Mouse (Mus musculus) limb, embryonic 15.5 days (tissue): Measurements from ENCODE around the gene Btbd9. TPM values are rescaled to one million over a fixed set of nuclear protein-coding genes. Genes with fewer than 3 reads are reported as not detected.

Experiments
- ATAC-seq: fragments of 200-750 bp; cut with Nextera tagmentation; 2 replicates; pipeline ENCODE4 v1.8.0; 2017; ENCODE audit warnings: low read depth, moderate TSS enrichment; ENCODE audit not compliant: insufficient number of reproducible peaks, low FRiP score, low TSS enrichment
- H3K27ac ChIP-seq: fragments of 300-500 bp; sonication (generic); 2 replicates; pipeline ENCODE4 v1.5.1; 2015; ENCODE audit warnings: moderate library complexity, mild to moderate bottlenecking, inconsistent platforms
- H3K27me3 ChIP-seq: fragments of 300-500 bp; sonication (generic); 2 replicates; pipeline ENCODE4 v1.6.1; 2015; ENCODE audit warnings: inconsistent platforms
- H3K36me3 ChIP-seq: fragments of 300-500 bp; sonication (generic); 2 replicates; pipeline ENCODE4 v1.6.1; 2015; ENCODE audit warnings: inconsistent platforms
- H3K4me1 ChIP-seq: fragments of 300-500 bp; sonication (generic); 2 replicates; pipeline ENCODE4 v1.6.1; 2015; ENCODE audit warnings: inconsistent platforms
- H3K4me2 ChIP-seq: fragments of 300-500 bp; sonication (generic); 2 replicates; pipeline ENCODE4 v1.6.1; 2015; ENCODE audit warnings: mild to moderate bottlenecking, inconsistent platforms
- H3K4me3 ChIP-seq: fragments of 300-500 bp; sonication (generic); 2 replicates; pipeline ENCODE4 v1.5.1; 2015; ENCODE audit warnings: mild to moderate bottlenecking, inconsistent platforms
- H3K9ac ChIP-seq: fragments of 300-500 bp; sonication (generic); 2 replicates; pipeline ENCODE4 v1.6.1; 2015; ENCODE audit warnings: inconsistent platforms
- H3K9me3 ChIP-seq: fragments of 300-500 bp; sonication (generic); 2 replicates; pipeline ENCODE4 v1.6.1; 2016; ENCODE audit warnings: inconsistent platforms
- WGBS: fragments of 180-500 bp; shearing (Covaris S2); methylation state at CpG from one replicate; pipeline ENCODE4 v1.1.7; 2015; 5-methylcytosine and 5-hydroxymethylcytosine counted together
- polyA plus RNA-seq: library from polyadenylated mRNA; unstranded; fragments of >200 nt; fragmentation: Nextera tagmentation; extraction: Ambion mirVana; gene quantifications from 2 replicates; pipeline ENCODE4 v1.2.1, GENCODE M21; 2015

The Btbd9 gene
- polyA plus RNA-seq, 1 experiment from 2014 or later: 54.5 TPM

DNA sequence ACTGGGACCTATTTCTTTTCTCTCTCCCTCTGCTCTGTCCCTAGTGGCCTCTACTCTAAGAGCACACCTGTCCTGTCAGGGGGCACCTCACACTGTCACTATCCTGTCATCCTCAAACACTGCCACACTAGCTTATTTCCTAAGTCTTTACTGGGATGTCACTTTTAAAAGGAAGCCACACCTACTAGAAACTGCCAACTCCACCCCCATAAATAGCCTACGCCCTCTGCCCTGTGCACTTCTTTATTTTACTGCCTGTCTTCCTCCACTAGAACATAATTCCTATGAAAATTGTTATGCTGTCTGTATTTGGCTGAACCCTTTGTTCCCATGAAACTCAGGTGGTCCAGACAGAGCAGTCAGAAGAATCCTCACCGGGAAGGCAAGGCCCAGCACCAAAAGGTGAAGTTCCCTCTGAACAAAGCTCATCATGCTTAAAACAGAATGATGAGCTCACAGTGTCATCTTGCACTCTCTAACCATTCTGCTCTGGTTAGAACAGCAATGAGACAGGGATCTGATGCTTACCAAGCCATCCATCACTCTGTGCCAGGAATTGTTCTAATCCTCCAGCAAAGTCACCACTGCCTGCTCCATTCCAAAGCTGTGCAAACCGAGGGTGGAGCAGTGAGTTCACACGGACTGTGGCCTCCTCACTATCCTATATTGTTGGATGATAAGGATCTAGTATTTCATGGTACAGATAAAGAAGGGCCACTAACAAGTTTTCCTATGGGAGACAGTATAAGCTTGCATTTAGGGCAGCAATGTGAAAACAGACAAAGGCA, 91.0 kb downstream of the Btbd9 start:
- WGBS: 79% methylated on average over 4 of the region's 4 CpGs
- Histone ChIP-seq H3K27ac (no peak overlapping the region), H3K4me2 (no peak overlapping the region), H3K4me1 (no peaks in the 10 kb centered on the region), H3K36me3 (no peaks in the 10 kb centered on the region), H3K27me3 (no peaks in the 10 kb centered on the region), H3K4me3 (no peak overlapping the region), H3K9me3 (no peaks in the 10 kb centered on the region), H3K9ac (no peak overlapping the region)
- ATAC-seq: no peak

DNA sequence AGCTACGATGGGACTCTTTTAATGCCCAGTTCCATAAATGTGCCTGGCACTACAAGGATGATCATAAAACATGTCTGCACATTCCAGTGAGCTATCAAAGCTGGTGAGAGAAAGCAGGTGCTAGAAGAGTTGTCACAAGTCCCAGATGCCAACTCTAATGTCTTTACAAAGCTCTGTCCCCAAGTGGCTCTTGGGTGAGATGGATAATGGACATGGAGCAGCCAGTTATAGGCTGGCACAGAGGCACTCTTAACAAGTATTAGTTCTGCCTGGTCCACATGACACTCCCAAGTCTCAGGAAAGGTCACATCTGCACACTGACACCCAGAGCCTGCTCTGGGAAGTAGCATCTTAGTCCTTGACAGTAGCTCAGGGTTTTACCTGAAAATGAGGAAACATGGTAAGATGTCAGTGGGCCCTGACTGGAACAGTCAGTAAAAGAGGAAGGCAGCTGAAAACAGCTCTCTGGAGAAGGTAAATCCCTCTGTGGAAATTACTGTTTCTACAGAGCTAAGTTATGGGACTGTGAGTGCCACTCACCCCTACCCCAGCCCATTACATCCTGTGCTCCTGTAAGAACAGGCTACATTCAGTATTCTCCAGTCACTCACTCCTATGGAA, 91.7 kb downstream of the Btbd9 start:
- 60% methylated on average over 1 of the region's 1 CpGs for WGBS
- no peak overlapping the region for H3K27ac ChIP-seq
- H3K36me3 ChIP-seq: no peaks in the 10 kb centered on the region
- no peak overlapping the region for H3K9ac ChIP-seq
- no peak overlapping the region for H3K4me2 ChIP-seq
- no peaks in the 10 kb centered on the region for H3K9me3 ChIP-seq
- no peak for ATAC-seq
- no peak overlapping the region for H3K4me3 ChIP-seq
- H3K27me3 ChIP-seq: no peaks in the 10 kb centered on the region
- no peaks in the 10 kb centered on the region for H3K4me1 ChIP-seq

DNA sequence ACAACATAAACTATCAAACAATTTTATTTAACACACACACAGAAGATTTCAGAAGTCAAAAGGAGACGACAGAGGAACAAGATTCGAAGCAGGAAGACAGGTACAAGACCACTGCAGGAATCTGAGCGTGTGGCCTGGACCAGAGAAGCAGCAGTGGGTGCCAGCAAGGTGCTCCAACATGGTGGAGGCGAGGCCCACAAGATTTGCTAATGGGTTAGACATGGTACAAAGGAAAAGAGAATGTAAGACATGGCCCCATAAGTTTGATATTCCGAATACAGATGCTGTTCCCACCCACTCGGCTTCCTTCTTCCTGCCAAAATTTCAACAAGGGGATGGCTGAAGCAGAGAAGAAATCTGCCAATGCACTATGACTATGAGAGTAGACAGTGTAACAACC, 94.5 kb downstream of the Btbd9 start:
- H3K4me3 ChIP-seq: no peak overlapping the region
- H3K9me3 ChIP-seq: no peaks in the 10 kb centered on the region
- 92% methylated on average over 6 of the region's 6 CpGs for WGBS
- H3K4me1 ChIP-seq: no peaks in the 10 kb centered on the region
- no peaks in the 10 kb centered on the region for H3K36me3 ChIP-seq
- no peaks in the 10 kb centered on the region for H3K27me3 ChIP-seq
- H3K27ac ChIP-seq: no peak overlapping the region
- no peak overlapping the region for H3K4me2 ChIP-seq
- H3K9ac ChIP-seq: no peak overlapping the region
- no peak for ATAC-seq

DNA sequence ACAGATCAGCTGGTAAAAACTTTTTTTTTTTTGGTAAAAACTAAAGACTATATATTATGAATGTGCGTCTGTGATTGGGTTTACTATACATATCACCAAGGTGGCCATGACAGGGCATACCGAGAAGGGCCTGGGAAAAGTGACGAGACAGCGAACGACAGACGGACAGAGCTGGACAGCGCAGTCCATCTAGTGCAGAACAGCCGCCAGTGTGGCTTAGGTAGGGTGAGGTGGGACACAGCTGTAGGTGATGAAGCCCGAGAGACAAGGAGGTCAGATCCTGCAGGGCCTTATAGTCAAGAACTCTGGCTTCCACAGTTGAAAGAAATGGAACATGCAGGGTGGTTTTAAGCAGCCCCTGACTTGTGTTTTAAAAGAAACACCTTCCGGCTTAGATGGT, 94.9 kb downstream of the Btbd9 start:
- H3K36me3 ChIP-seq: no peaks in the 10 kb centered on the region
- WGBS: 91% methylated on average over 10 of the region's 10 CpGs
- H3K9ac ChIP-seq: no peak overlapping the region
- no peak overlapping the region for H3K4me2 ChIP-seq
- no peak overlapping the region for H3K4me3 ChIP-seq
- no peak for ATAC-seq
- no peak overlapping the region for H3K27ac ChIP-seq
- no peaks in the 10 kb centered on the region for H3K27me3 ChIP-seq
- no peaks in the 10 kb centered on the region for H3K4me1 ChIP-seq
- H3K9me3 ChIP-seq: no peaks in the 10 kb centered on the region

DNA sequence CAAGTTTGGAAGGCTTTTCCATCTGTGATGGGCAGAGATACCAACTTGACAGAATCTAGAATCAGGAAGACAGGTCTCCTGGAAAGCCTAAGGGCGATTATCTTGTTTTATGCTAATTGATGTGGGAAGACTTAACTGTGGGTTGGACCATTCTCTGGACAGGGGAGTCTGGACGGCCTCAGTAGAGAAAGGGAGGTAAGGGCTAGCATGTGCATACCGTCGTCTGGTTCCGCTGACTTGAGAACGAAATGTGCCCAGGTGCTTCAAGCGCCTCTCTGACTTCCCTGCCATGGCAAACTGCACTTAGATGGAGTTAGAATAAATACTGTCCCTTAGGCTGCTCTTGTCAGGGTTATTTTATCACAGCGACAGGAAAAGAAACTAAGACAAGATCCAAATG, 95.9 kb downstream of the Btbd9 start:
- no peak overlapping the region for H3K4me2 ChIP-seq
- no peak overlapping the region for H3K9ac ChIP-seq
- H3K27ac ChIP-seq: no peak overlapping the region
- ATAC-seq: no peak
- no peaks in the 10 kb centered on the region for H3K9me3 ChIP-seq
- no peaks in the 10 kb centered on the region for H3K27me3 ChIP-seq
- 91% methylated on average over 8 of the region's 8 CpGs for WGBS
- no peaks in the 10 kb centered on the region for H3K4me1 ChIP-seq
- H3K4me3 ChIP-seq: no peak overlapping the region
- no peaks in the 10 kb centered on the region for H3K36me3 ChIP-seq

DNA sequence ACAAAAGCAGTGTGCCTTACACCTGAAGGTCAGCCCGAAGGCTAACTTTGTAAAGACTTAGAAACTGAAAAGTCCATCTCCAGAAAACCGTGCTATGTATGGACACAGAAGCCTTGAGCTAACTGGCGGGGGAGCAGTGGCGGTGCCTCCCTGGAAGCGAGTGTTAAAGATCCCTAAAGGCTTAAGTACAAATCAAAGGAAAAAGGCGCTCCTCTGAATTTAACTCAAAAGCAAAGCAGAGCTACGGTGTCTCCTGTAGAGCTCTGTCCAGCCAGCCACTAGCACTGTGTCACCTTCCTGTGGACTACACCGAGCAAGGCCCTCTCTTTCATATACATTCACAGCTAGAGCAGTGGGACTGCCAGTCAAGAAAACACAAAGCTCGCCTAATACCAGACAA, 98.1 kb downstream of the Btbd9 start:
- H3K36me3 ChIP-seq: no peaks in the 10 kb centered on the region
- H3K27me3 ChIP-seq: no peaks in the 10 kb centered on the region
- no peak for ATAC-seq
- H3K9ac ChIP-seq: no peak overlapping the region
- H3K27ac ChIP-seq: no peak overlapping the region
- no peak overlapping the region for H3K4me2 ChIP-seq
- H3K4me3 ChIP-seq: no peak overlapping the region
- H3K4me1 ChIP-seq: no peaks in the 10 kb centered on the region
- no peaks in the 10 kb centered on the region for H3K9me3 ChIP-seq
- WGBS: 72% methylated on average over 9 of the region's 9 CpGs

DNA sequence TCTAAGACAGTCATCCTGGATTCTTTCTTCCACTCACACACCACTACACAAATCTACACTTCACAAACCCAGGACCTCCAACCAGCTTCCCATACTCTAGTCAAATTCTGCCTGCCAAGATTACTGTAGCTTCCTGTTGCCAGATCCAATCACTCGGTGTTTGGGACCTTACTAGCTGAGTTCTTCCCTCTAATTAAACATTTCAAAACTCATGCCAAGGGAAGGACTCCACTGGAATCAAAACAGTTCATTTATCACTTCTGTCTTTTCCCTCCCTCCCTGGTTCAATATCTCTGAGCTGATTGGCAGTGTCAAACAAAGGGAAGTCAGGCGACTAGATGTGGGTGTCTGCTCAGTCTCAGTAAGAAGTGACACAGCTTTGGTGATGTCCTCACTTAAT, 101.7 kb downstream of the Btbd9 start:
- Histone ChIP-seq H3K9ac (no peak overlapping the region), H3K36me3 (no peaks in the 10 kb centered on the region), H3K4me1 (peaks cover 7% of the 10 kb centered on the region), H3K27ac (no peak overlapping the region), H3K4me3 (no peak overlapping the region), H3K27me3 (no peaks in the 10 kb centered on the region), H3K4me2 (no peak overlapping the region), H3K9me3 (no peaks in the 10 kb centered on the region)
- WGBS: 60% methylated on average over 2 of the region's 2 CpGs
- ATAC-seq: no peak

DNA sequence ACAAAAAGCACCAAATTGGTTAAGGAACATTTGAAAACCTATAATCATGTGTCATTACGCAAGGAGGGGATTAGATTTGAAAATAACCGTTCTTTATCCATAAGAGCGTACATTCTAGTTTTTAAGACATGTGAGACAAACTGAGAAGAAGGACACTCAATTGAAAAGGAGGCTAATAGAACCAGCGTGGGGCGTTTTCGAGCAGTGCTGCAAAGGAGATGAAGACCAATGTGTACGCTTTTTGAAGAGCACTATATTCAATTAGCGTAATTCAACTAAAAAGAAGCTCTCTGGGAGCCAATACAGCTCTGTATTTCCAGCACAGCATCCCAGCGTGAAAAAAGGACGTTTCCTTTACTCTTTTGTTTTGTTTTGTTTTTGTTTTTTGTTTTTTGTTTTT, 103.5 kb downstream of the Btbd9 start:
- H3K4me2 ChIP-seq: no peak overlapping the region
- no peaks in the 10 kb centered on the region for H3K36me3 ChIP-seq
- no peaks in the 10 kb centered on the region for H3K27me3 ChIP-seq
- 94% methylated on average over 10 of the region's 10 CpGs for WGBS
- H3K9me3 ChIP-seq: no peaks in the 10 kb centered on the region
- no peak overlapping the region for H3K9ac ChIP-seq
- H3K4me1 ChIP-seq: peaks cover 18% of the 10 kb centered on the region
- H3K4me3 ChIP-seq: no peak overlapping the region
- no peak for ATAC-seq
- no peak overlapping the region for H3K27ac ChIP-seq

DNA sequence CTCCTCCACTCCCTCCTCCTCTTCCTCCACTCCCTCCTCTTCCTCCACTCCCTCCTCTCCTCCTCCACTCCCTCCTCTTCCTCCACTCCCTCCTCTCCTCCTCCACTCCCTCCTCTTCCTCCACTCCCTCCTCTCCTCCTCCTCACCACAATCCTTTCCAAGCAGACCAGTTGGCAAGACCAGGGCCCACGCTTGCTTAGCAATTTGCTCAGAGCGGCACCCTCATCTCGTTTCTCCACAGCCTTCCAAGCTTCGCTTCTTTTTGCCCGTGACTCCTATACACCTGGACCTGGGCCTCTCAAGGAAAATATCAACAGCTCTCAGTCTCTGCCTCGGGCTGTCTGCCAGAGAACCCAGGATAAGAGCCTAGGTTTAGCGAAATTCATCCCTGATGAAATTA, 104.8 kb downstream of the Btbd9 start:
- Histone ChIP-seq H3K4me3 (no peak overlapping the region), H3K36me3 (no peaks in the 10 kb centered on the region), H3K27ac (no peak overlapping the region), H3K9me3 (no peaks in the 10 kb centered on the region), H3K4me1 (peaks cover 20% of the 10 kb centered on the region), H3K9ac (no peak overlapping the region), H3K27me3 (no peaks in the 10 kb centered on the region), H3K4me2 (no peak overlapping the region)
- no peak for ATAC-seq
- 45% methylated on average over 7 of the region's 7 CpGs for WGBS

DNA sequence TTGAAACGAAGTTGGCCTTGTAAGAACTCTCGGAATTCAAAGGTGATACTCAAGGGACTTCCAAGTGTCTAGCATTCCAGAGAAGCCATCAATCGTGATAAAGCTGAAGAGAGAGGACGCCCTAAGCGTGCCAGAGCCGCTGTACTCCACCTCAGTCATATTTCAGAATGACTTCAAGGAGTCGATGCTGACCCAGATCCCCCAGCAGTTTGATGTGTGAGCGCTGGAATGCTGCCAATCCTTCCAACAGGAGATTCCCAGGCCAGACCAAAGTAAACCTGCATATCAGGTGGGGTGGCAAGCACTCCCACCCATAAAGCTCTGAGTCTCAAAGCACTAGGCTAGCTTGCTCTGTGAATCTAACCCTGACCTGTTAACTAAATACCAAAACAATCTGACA, 105.5 kb downstream of the Btbd9 start:
- ATAC-seq: no peak
- Histone ChIP-seq H3K4me3 (no peak overlapping the region), H3K27ac (no peak overlapping the region), H3K27me3 (no peaks in the 10 kb centered on the region), H3K9me3 (no peaks in the 10 kb centered on the region), H3K4me1 (peaks cover 20% of the 10 kb centered on the region), H3K4me2 (no peak overlapping the region), H3K9ac (no peak overlapping the region), H3K36me3 (no peaks in the 10 kb centered on the region)
- WGBS: 32% methylated on average over 8 of the region's 8 CpGs

DNA sequence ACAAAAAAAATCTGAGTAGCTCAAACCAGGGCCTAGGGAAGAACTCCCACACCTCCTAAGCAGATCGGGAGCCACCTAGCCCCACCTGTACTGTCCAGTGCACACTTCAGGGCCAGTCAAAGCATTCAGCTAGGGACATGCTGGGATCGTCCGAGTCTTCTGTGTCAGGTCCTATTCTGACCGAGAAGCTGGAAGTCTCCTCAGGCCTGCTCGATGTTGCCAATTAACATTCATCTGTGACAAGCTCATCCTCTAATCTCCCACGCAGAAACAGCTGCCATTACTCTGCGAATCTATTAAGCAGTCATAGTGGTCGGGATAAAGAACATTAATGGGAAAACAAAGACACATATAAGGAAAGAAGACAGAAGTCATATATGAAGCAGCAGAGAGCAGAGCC, 106.0 kb downstream of the Btbd9 start:
- Histone ChIP-seq H3K4me3 (no peak overlapping the region), H3K4me2 (no peak overlapping the region), H3K27ac (no peak overlapping the region), H3K9me3 (no peaks in the 10 kb centered on the region), H3K4me1 (peaks cover 20% of the 10 kb centered on the region), H3K9ac (no peak overlapping the region), H3K36me3 (no peaks in the 10 kb centered on the region), H3K27me3 (no peaks in the 10 kb centered on the region)
- 59% methylated on average over 8 of the region's 8 CpGs for WGBS
- ATAC-seq: no peak

DNA sequence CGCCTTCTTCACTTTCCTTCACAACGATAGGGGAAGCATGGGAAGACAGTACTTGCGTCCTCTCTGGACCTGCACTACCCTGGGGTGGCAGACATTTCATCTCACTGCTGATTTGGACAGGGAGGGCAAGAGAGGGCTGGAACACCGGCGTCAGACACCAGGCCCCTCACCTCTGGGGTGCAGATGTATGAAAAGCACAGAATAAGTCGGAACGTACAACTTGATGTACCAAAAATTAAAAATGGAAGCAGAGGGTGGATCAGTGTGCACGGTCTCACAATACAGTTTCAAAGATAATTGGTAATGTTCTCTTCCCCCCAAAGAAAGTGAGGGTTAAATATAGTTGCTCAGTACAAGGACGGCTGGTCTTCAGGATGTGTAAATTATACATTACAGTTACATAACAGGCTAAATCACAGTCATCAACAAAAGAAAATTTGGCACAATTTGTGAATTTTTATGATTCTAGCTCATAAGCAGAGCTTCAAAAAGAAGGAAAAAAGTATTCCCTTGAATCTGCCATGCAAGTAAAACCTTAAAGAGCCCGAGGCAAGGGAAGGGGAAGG, 106.7 kb downstream of the Btbd9 start:
- no peaks in the 10 kb centered on the region for H3K36me3 ChIP-seq

More for the DNA sequence above, 106.7 kb downstream of the Btbd9 start:
- Histone ChIP-seq H3K4me2 (no peak overlapping the region), H3K4me3 (no peak overlapping the region), H3K27ac (no peak overlapping the region), H3K9ac (no peak overlapping the region), H3K4me1 (peaks cover 20% of the 10 kb centered on the region), H3K27me3 (no peaks in the 10 kb centered on the region), H3K9me3 (no peaks in the 10 kb centered on the region)
- no peak for ATAC-seq
- WGBS: 73% methylated on average over 10 of the region's 10 CpGs
